Mouse (Mus musculus): ENCODE data around the gene Abca2.

DNA sequence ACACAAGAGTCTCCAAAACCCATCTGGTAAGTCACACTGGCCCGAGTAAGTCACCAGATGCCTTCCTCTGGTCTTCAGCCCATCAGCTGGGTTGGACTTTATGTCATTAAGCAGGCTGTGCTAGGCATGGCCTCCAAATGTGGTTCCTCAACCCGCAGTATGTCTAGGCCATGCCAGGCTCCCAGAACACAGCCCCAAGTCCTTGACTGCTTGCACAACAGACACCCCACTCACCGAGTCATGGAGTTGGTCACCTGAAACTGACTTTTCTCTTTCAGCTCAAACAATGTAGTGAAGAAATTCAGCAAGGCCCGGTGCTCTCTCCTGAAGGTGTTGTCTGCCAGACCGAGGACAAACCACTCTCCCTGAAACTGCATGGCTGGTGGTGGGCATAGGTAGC is 64.5 kb downstream of the Abca2 start:
- TF ChIP-seq POLR2A (IDR thresholded peaks at IDR 0.05; ENCODE audit: borderline replicate concordance, control insufficient read depth, low read depth, low read length) (no peak), CTCF (IDR thresholded peaks at IDR 0.05; ENCODE audit: control insufficient read depth, insufficient read depth, low read length) (no peak)
